ENCODE assay signal across 24 mouse cellular contexts in the genomic region with DNA sequence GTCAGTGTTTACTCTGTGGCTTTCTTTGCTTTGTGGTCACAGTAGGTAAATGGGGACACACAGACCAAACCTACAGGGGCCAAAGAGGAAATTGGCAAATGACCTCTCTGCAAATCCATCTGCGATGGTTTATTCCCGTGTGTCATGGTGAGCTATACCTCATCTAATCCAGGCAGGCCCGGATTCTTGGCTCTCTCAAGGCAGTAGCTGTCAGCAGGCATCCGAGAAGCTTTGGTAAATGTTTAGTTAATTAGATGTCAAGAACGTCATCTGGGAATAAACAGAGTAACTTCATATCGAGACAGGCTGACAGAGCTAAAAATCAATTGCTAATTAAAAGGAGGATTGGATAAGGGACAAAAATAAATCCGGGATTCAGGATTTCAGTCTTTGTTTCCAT.
"Had no signal": no experiment of that assay in that cellular context is flagged by ENCODE, and none has a peak within 500 bp of the region (broad histone marks: within the 10 kb centered on the region; RNA-seq: fewer than 3 reads in every experiment).

No protein-coding gene starts in this region.

- DNase-seq: kidney, adult 11 months; kidney, adult 8-10 months; kidney, postnatal 10 days; kidney, postnatal 36 days; layer of hippocampus, postnatal 36 days; left cerebral cortex, postnatal 4 days; liver, postnatal 0 days; lung, embryonic 14.5 days; right cerebral cortex, adult 18-20 months; right cerebral cortex, postnatal 14 days; right cerebral cortex, postnatal 4 days; thymus, adult 2 months; thymus, postnatal 14 days; thymus, postnatal 4 days had no signal

- H3K4me3 ChIP-seq: kidney, embryonic 15.5 days; limb, embryonic 12.5 days; limb, embryonic 15.5 days; myocyte; neural tube, embryonic 13.5 days had no signal

- ATAC-seq: liver, postnatal 0 days; lung, postnatal 0 days had no signal

- H3K27me3 ChIP-seq: kidney, embryonic 15.5 days; limb, embryonic 12.5 days; limb, embryonic 15.5 days had no signal

- H3K9me3 ChIP-seq: kidney, embryonic 15.5 days; limb, embryonic 12.5 days; limb, embryonic 15.5 days; neural tube, embryonic 13.5 days had no signal

- H3K9ac ChIP-seq: kidney, embryonic 15.5 days; limb, embryonic 12.5 days; limb, embryonic 15.5 days; liver, embryonic 14.5 days; liver, postnatal 0 days; lung, embryonic 14.5 days; neural tube, embryonic 13.5 days had no signal

- H3K4me2 ChIP-seq: kidney, embryonic 15.5 days; limb, embryonic 12.5 days; limb, embryonic 15.5 days; liver, embryonic 11.5 days; lung, embryonic 14.5 days; neural tube, embryonic 13.5 days had no signal

- H3K4me1 ChIP-seq: kidney, embryonic 15.5 days; limb, embryonic 15.5 days had no signal

- H3K27ac ChIP-seq: kidney, embryonic 15.5 days; limb, embryonic 12.5 days; limb, embryonic 15.5 days; liver, embryonic 14.5 days; macrophage; neural tube, embryonic 13.5 days; stomach, postnatal 0 days had no signal

- H3K36me3 ChIP-seq: kidney, embryonic 15.5 days; limb, embryonic 12.5 days; limb, embryonic 15.5 days; neural tube, embryonic 13.5 days had no signal
